ENCODE assay signal across 8 mouse cellular contexts in the genomic region with DNA sequence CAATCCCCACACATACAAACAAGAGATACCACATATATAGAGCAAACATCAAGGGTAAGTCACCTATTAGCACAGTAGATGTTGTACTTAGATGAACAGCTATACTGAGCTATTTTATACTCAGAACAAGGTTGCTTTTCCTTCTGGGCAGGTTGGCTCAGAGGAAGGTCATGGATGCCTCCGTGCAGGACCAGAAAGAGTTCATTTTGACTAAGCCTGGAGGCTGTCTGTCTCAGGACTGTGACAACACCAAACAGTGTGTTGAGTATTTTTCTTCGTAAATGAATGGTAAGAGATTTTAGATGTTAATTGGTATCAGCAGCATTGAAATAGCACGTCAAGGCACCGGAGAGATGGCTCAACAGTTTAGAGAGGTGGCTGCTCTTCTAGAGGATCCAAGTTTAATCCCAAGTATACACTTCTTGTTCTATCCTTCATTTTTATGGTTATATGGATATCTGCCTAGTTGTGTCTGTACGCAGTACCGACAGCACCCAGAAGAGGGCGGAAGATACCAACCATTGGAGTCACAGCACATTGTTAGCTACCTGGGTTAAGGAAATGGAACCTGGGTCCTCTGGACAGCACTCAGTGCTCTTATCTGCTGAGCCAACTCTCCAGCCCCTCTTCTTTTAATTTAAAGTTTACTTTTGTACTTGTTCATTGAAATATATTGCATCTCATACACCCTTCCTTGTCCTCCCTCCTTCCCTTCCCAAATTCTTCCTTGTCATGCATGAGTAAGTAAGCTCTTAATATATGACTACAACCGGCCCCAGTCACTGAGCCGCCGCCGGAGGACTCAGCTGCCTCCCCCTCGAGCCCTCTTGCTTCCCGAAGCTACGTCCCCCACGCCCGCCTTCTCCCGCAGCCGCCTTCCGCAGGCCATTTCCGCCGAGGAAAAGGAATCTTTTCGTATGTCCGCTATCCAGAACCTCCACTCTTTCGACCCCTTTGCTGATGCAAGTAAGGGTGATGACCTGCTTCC. TPM values are rescaled to one million over a fixed set of nuclear protein-coding genes. Genes with fewer than 3 reads are reported as not detected.
DNase-seq lines count a peak whose midpoint lies in the region; ATAC-seq and TF ChIP-seq lines count a peak whose summit lies in the region.

No protein-coding gene starts in this region.

- H3K4me1 ChIP-seq in forebrain, postnatal 0 days (ENCODE audit: insufficient read depth): no peaks in the 10 kb centered on the region
- H3K4me1 ChIP-seq in neural tube, embryonic 15.5 days: no peaks in the 10 kb centered on the region

- TF ChIP-seq CTCF in forebrain, postnatal 0 days (IDR thresholded peaks at IDR 0.05; ENCODE audit: low read depth): peak; percentile 90

- peak; percentile 93 for ATAC-seq in forebrain, postnatal 0 days
- peak; percentile 96 for ATAC-seq in neural tube, embryonic 15.5 days (ENCODE audit: low FRiP score)

- no peaks in the 10 kb centered on the region for H3K36me3 ChIP-seq in forebrain, postnatal 0 days (ENCODE audit: insufficient read depth)
- H3K36me3 ChIP-seq in neural tube, embryonic 15.5 days: no peaks in the 10 kb centered on the region

- no peak overlapping the region for H3K27ac ChIP-seq in forebrain, postnatal 0 days (ENCODE audit: low read depth, low read length)
- H3K27ac ChIP-seq in neural tube, embryonic 15.5 days (replicated peaks): no peak overlapping the region

- H3K4me3 ChIP-seq in forebrain, postnatal 0 days (ENCODE audit: low read depth, low read length): peak overlapping the region; percentile 39
- peak overlapping the region; percentile 41 for H3K4me3 ChIP-seq in neural tube, embryonic 15.5 days (replicated peaks)

- WGBS in forebrain, postnatal 0 days: 9% methylated on average over 24 of the region's 24 CpGs
- WGBS in neural tube, embryonic 15.5 days: 14% methylated on average over 24 of the region's 24 CpGs

- no peaks in the 10 kb centered on the region for H3K27me3 ChIP-seq in forebrain, postnatal 0 days (ENCODE audit: insufficient read depth, low read length)
- no peaks in the 10 kb centered on the region for H3K27me3 ChIP-seq in neural tube, embryonic 15.5 days (replicated peaks)

- H3K9ac ChIP-seq in forebrain, postnatal 0 days: peak overlapping the region; percentile 47
- H3K9ac ChIP-seq in neural tube, embryonic 15.5 days (replicated peaks): peak overlapping the region; percentile 42

- H3K4me2 ChIP-seq in forebrain, postnatal 0 days (ENCODE audit: low read depth): peak overlapping the region; percentile 60
- H3K4me2 ChIP-seq in neural tube, embryonic 15.5 days: peak overlapping the region; percentile 70

- peak; percentile 90 for DNase-seq in ES-CJ7 (ENCODE audit: low read depth, low spot score)
- DNase-seq in cerebellum, adult 11 months: peak; percentile 83
- DNase-seq in forebrain, postnatal 0 days: peak; percentile 88
- peak; percentile 82 to 91 for DNase-seq in heart, postnatal 36 days
- DNase-seq in layer of hippocampus, adult 18-20 months (ENCODE audit: low spot score in 2 of 2): peak; percentile 71 to 97
- DNase-seq in lung, adult 18-20 months: peak; percentile 79 to 80
- peak; percentile 54 for DNase-seq in testis, postnatal 14 days (ENCODE audit: low spot score)

- intact Hi-C loops in heart, postnatal 36 days (cut with DNase I): loop anchor here (5.0 kb wide), 1 partner anchor 219 kb away; no protein-coding TSS in a partner anchor

- H3K9me3 ChIP-seq in forebrain, postnatal 0 days (ENCODE audit: low read length): no peaks in the 10 kb centered on the region
- no peaks in the 10 kb centered on the region for H3K9me3 ChIP-seq in neural tube, embryonic 15.5 days (replicated peaks)

RNA-seq across cellular contexts. Expression of a gene that starts 57.7 kb away (rescaled TPM):
- total RNA-seq in forebrain, postnatal 0 days (2014; rRNA removed): 15.7 TPM in 2 replicates
- polyA plus RNA-seq in forebrain, postnatal 0 days (2015; fragmentation: Nextera tagmentation; extraction: Ambion mirVana): 4.6 and 8.4 TPM in 2 replicates
- 1 to 10 TPM; 1.1 to 1.6 TPM for total RNA-seq in heart, postnatal 36 days (2021)
- total RNA-seq in layer of hippocampus, adult 18-20 months (2021): 10 to 100 TPM; 19.6 to 22.7 TPM
- polyA plus RNA-seq in neural tube, embryonic 15.5 days (2015; fragmentation: Nextera tagmentation; extraction: Ambion mirVana): 9.9 and 10.8 TPM in 2 replicates
